Mouse (Mus musculus) gastrocnemius, adult 2 months (tissue): ENCODE results near the gene Cisd2. TPM values are rescaled to one million over a fixed set of nuclear protein-coding genes. Genes with fewer than 3 reads are reported as not detected.
A peak's percentile ranks its signal among the peaks of the same experiment; 100 is the strongest.

Experiments used
- DNase-seq: peaks from one replicate; pipeline ENCODE4 v3.0.0; 2022
- H3K27ac ChIP-seq: fragments of 200-600 bp; 2 replicates; pipeline ENCODE4 v1.8.1; 2022; ENCODE audit warnings: mild to moderate bottlenecking
- H3K4me3 ChIP-seq: fragments of 200-600 bp; 2 replicates; pipeline ENCODE4 v1.8.1; 2022; ENCODE audit warnings: mild to moderate bottlenecking, moderate library complexity
- CTCF ChIP-seq: fragments of 200-600 bp; IDR thresholded peaks from 2 replicates; pipeline ENCODE4 v1.8.1; 2022; ENCODE audit warnings: antibody characterized with exemption, mild to moderate bottlenecking, moderate library complexity
- intact Hi-C: fragments of 180-260 bp; cut with DNase I; formaldehyde crosslinking; loops from one replicate; pipeline ENCODE4 v1.15.1; 2025
- total RNA-seq, 2 experiments: library from RNA; stranded (reverse); gene quantifications; 2 replicates each; pipeline ENCODE4 v1.2.3; 2021

The Cisd2 gene
- total RNA-seq, 2 experiments from 2014 or later = 30.2 to 36.9 TPM

DNA sequence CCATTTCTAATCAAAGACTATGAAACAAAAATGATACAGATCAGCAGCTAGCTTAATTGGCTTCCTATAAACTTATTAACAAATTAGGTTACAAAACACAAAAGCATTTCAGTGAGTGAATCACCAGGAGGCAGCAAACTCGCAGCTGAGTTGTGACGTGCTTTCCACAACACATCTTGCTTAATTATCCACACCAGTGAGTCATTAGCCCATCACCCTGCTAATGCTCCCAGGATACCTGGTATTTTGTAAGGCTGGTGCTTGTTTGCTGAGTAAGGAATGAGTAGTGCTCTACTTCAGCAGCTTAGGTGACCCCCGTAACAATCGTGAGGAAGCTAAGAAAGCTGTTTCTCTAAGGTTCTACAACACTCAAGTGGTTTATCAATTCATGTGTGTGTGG, 19.1 kb downstream of the Cisd2 start:
- TF ChIP-seq CTCF = no peak
- Histone ChIP-seq H3K4me3 (no peak overlapping the region), H3K27ac (no peak overlapping the region)
- intact Hi-C loops = loop anchor here (5.0 kb wide), 2 partner anchors 108 to 328 kb away; no protein-coding TSS in a partner anchor
- DNase-seq = no peak

DNA sequence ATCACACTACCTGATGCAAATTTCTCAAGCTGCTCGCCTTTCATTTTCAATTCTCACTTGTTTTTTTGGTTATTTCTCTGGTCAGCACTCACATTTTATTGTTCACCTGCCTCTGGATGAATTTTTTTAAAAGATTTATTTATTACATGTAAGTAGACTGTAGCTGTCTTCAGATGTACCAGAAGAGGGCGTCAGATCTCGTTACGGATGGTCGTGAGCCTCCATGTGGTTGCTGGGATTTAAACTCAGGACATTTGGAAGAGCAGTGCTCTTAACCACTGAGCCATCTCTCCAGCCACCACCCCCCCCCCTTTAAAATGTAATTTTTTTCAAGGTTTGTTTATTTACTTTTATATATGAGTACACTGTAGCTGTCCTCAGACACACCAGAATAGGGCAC, 19.9 kb downstream of the Cisd2 start:
- H3K4me3 ChIP-seq = no peak overlapping the region
- peak; percentile 20; the same call in 1 of the 2 replicates for TF ChIP-seq CTCF
- no peak for DNase-seq
- intact Hi-C loops = loop anchor here (2.0 to 5.0 kb wide), 3 partner anchors 108 to 328 kb away; no protein-coding TSS in a partner anchor
- H3K27ac ChIP-seq = no peak overlapping the region

DNA sequence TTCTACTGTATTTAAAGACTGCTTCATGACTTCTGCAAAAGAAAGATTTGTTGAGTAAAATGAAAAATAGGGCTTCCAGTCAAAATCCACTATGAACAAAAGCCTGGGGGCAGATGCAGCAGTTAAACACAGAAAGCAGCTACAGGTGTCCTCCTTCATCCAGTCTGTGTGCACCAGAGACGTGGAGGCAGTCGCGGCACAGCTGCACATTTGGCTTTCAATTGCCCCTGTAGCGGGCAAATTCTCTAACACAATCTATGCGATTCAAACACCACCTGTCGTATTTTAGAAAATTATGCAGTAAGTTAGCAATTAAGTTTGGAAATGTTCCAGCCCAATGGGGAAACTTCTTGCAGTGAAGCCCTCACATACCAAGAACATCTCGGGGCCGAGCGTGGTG, 20.5 kb downstream of the Cisd2 start:
- Histone ChIP-seq H3K27ac (no peak overlapping the region), H3K4me3 (no peak overlapping the region)
- no peak for DNase-seq
- no peak for TF ChIP-seq CTCF
- intact Hi-C loops = loop anchor here (2.0 to 5.0 kb wide), 3 partner anchors 109 to 329 kb away; no protein-coding TSS in a partner anchor

DNA sequence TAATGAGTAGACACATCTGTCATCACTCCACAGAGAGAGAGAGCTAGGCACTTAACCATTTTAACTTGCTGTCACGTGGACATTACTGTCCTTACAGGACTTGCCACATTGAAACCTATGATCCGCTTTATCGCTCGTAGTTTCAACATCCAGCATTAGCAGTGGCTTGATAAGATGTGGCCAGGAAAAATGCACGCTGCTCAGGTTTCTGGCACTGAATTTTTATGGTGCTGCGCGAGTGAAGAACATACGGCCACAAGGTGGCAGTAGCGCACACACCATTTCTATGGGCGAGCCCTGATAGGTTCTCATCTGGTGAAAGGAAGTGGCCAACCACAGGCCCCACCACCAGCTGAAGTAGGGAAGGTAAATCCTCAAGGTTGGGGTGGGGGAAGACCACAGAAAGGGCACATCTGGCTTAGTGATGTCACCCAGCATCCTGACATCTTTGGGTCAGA, 21.5 kb downstream of the Cisd2 start:
- intact Hi-C loops = loop anchor here (2.0 to 5.0 kb wide), 3 partner anchors 110 to 330 kb away; no protein-coding TSS in a partner anchor
- H3K27ac ChIP-seq = no peak overlapping the region
- no peak overlapping the region for H3K4me3 ChIP-seq
- TF ChIP-seq CTCF = peak; percentile 92
- peak; percentile 90 for DNase-seq

DNA sequence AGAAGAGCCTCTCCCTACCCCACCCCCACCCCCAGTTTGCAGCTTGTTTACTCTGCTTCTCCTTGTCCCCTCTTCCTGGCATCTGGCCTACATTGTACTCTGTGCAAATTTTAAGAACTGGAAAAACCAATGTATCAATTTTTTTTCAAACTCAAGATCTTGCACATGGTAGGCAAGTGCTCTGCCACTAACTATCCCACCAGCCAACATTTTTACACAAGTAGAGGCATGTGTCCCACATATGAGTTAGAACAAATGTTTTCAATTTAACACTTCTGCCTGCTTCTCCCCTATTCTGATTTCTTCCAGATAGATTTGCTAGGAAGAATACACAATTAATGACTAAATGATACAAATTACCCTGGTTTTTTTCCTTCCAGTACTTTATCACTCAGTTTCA, 26.6 kb downstream of the Cisd2 start:
- TF ChIP-seq CTCF = no peak

DNA sequence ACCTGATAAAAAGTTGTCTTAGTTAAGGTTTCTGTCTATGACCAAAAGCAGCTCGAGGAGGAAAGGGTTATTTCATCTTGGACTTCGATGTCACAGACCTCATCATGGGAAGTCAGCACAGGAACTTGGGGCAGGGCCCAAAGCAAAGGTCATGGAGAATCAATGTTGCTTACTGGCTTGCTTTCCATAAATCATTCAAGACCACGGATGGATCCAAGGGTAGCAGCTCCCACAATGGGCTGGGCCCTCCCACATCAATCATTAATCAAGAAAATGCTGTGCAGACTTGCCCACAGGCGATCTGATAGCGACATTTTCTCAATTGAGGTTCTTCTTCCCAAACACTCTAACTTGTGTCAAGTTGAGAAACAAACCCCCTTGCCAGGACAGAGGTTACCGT, 27.6 kb downstream of the Cisd2 start:
- Histone ChIP-seq H3K4me3 (no peak overlapping the region), H3K27ac (no peak overlapping the region)
- intact Hi-C loops = loop anchor here (10.0 kb wide), 1 partner anchor 111 kb away; the partner anchor contains the start of gene Bdh2
- TF ChIP-seq CTCF = no peak
- no peak for DNase-seq

More for the DNA sequence above, 26.6 kb downstream of the Cisd2 start:
- Histone ChIP-seq H3K27ac (no peak overlapping the region), H3K4me3 (no peak overlapping the region)
- no peak for DNase-seq
- intact Hi-C loops = loop anchor here (10.0 kb wide), 1 partner anchor 112 kb away; the partner anchor contains the start of gene Bdh2

DNA sequence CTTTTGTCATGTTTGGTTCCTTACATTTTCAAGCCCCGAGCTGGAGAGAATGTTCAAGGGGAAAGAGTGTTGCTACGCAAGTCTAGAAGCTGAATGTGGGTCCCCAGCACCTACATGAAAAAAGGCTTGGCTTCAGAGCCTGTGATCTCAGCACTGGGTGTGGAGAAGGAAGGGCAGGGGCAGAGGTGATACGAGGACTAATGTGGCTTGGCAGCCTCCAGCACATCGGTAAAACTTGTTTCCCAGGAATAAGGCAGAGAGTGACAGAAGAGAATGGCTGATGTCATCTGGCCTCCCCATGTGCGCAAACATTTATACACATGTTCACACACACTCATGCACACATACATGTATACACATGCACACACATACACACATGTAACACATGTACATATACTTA, 28.6 kb downstream of the Cisd2 start:
- intact Hi-C loops = loop anchor here (10.0 kb wide), 1 partner anchor 110 kb away; the partner anchor contains the start of gene Bdh2
- no peak for TF ChIP-seq CTCF

DNA sequence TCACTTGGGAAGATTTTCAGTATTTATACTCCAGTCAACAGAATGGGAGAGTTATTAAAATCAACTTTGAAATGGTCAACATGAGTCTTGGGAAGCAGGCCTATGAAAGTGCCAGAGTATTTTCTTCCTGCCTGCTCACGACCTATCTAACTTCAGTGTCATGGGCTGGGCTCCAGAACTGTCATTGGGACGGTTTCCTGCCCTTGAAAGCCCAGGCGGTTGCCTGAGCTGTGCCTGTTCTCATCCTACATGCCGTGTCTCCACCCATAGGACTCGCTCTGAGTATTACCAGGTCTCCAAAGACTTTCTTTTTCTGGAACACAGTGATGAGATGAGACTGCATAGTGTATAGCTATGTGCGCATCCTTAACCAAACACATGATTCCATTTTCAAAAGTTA, 30.5 kb downstream of the Cisd2 start:
- no peak overlapping the region for H3K4me3 ChIP-seq
- intact Hi-C loops = loop anchor here (10.0 kb wide), 1 partner anchor 108 kb away; the partner anchor contains the start of gene Bdh2
- no peak for TF ChIP-seq CTCF
- no peak for DNase-seq
- no peak overlapping the region for H3K27ac ChIP-seq

More for the DNA sequence above, 28.6 kb downstream of the Cisd2 start:
- Histone ChIP-seq H3K4me3 (no peak overlapping the region), H3K27ac (no peak overlapping the region)
- DNase-seq = no peak

DNA sequence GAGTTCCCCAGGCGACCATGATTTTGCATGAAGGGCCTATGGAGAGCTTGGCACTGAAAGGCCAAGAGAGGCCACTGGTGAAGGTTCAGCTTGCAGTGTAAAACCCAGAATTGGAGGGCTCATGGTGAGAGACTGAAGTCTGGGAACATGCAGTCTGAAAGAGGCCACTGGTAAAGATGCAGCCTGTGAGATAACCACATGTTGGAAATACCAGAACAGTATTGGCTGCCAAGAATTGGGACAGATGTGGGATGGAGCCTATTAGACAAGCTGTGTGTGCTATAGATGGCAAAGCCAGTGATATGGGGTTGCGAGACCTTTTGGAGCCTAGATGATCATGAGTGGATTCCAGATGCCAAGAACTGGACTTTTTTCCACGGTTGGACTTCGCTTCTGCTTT, 43.9 kb downstream of the Cisd2 start:
- H3K27ac ChIP-seq = no peak overlapping the region
- no peak for DNase-seq
- intact Hi-C loops = no loop called here
- no peak for TF ChIP-seq CTCF
- H3K4me3 ChIP-seq = no peak overlapping the region

DNA sequence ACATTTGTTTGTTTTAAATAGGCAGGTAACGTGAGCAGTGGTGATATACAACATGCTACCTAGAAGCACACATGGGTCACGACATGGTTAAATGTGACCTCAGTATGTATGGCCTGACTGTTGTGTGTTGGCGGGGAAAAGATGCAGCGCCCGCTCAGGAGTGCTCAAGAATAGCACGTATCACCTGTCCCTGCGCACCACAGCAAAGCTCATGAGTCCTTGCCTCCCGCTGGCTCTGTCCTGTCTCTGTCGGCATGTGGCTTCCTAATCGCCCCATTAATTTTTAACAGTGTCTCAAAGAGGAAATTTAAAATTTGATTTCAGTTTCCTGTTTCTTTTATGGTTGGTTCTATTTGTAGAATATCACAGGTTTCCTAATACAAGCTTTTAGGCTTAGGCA, 46.3 kb downstream of the Cisd2 start:
- Histone ChIP-seq H3K27ac (no peak overlapping the region), H3K4me3 (no peak overlapping the region)
- TF ChIP-seq CTCF = no peak
- intact Hi-C loops = no loop called here
- DNase-seq = no peak

DNA sequence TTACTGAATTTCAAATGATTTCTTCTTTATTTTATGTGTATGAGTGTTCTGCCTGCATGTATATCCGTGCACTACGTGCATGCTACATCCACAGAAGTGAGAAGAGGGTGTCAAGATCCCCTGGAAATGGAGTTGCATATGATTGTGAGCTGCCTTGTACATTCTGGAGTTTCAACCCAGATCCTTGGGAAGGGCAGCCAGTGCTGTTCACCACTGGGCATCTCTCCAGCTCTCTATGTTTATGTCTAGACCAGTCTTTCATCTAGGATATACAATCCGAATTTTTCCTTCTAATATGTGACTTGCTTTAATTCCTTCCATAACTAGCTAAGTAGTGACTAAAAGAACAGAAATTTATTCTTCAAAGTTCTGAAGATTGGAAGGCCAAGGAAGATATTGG, 47.9 kb downstream of the Cisd2 start:
- no peak for DNase-seq
- Histone ChIP-seq H3K27ac (no peak overlapping the region), H3K4me3 (no peak overlapping the region)
- intact Hi-C loops = no loop called here
- no peak for TF ChIP-seq CTCF

DNA sequence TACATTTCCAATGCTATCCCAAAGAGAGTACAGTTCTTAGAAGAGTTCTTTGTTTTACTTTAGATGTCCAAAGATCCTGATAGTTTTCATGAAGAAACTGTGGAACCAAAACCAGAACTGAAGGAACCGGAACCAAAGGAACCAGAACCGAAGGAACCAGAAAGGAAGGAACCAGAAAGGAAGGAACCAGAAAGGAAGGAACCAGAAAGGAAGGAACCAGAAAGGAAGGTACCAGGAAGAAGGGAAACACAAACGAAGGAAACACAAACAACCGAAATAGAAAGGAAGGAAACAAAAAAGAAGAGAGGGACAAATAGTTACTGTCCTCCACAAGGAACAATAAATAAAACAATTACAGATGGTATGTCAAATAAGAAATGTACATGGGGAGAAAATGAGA, 66.3 kb downstream of the Cisd2 start:
- intact Hi-C loops = no loop called here
- no peak for TF ChIP-seq CTCF
- DNase-seq = no peak

More for the DNA sequence above, 66.3 kb downstream of the Cisd2 start:
- no peak overlapping the region for H3K4me3 ChIP-seq
- no peak overlapping the region for H3K27ac ChIP-seq

Other genes starting within 250 kb of the Cisd2 start
- gene Cenpe, start 211.4 kb downstream of the Cisd2 start, total RNA-seq = under 1 TPM; 0.05 to 0.08 TPM
- 1 to 10 TPM; 2.4 to 2.9 TPM for gene Bdh2, start 142.7 kb downstream of the Cisd2 start, total RNA-seq
- under 1 TPM in 1 of 2 experiments, not detected in 1; 0.42 TPM for gene Slc9b2, start 116.2 kb downstream of the Cisd2 start, total RNA-seq
- not detected for gene Slc9b1, start 75.9 kb downstream of the Cisd2 start, total RNA-seq
- 100 to 1,000 TPM; 327 TPM for gene Ube2d3, start 14.2 kb upstream of the Cisd2 start, total RNA-seq
- 1 to 10 TPM; 2.3 to 5.6 TPM for gene Manba, start 61.7 kb upstream of the Cisd2 start, total RNA-seq